Mouse (Mus musculus) ES-Bruce4 (cell line): ENCODE data around the gene Zfr2. TPM values are rescaled to one million over a fixed set of nuclear protein-coding genes. Genes with fewer than 3 reads are reported as not detected.
A peak's percentile ranks its signal among the peaks of the same experiment; 100 is the strongest.

ENCODE experiments used
- H3K27ac ChIP-seq: 2 replicates; pipeline ENCODE4 v1.5.1; 2012; ENCODE audit warnings: low read length, inconsistent platforms; ENCODE audit not compliant: insufficient read depth
- H3K27me3 ChIP-seq: 2 replicates; pipeline ENCODE4 v1.6.1; 2012; ENCODE audit warnings: mild to moderate bottlenecking, low read length, inconsistent platforms; ENCODE audit not compliant: control insufficient read depth, poor library complexity, insufficient read depth, severe bottlenecking
- H3K36me3 ChIP-seq: 2 replicates; pipeline ENCODE4 v1.6.1; 2012; ENCODE audit warnings: inconsistent platforms, mild to moderate bottlenecking, low read length, moderate library complexity; ENCODE audit not compliant: control insufficient read depth, poor library complexity, insufficient read depth, severe bottlenecking
- H3K4me1 ChIP-seq: one replicate; pipeline ENCODE4 v1.8.1; 2011; ENCODE audit warnings: low read length; ENCODE audit not compliant: control insufficient read depth, insufficient read depth
- H3K4me3 ChIP-seq: 2 replicates; pipeline ENCODE4 v1.5.1; 2011; ENCODE audit warnings: low read depth, mild to moderate bottlenecking, low read length
- H3K9ac ChIP-seq: 2 replicates; pipeline ENCODE4 v1.6.1; 2012; ENCODE audit warnings: low read depth, mild to moderate bottlenecking, inconsistent platforms; ENCODE audit not compliant: poor library complexity, severe bottlenecking
- H3K9me3 ChIP-seq: replicated peaks from 2 replicates; pipeline ENCODE4 v1.6.1; 2012; ENCODE audit warnings: mild to moderate bottlenecking, low read length, inconsistent platforms; ENCODE audit not compliant: control insufficient read depth, poor library complexity, insufficient read depth, severe bottlenecking
- CTCF ChIP-seq: IDR thresholded peaks from one replicate; pipeline ENCODE4 v1.8.1; 2011; ENCODE audit warnings: low read depth, low read length
- EP300 ChIP-seq: IDR thresholded peaks from 2 replicates; pipeline ENCODE4 v1.6.1; 2011; ENCODE audit warnings: low read depth, low read length; ENCODE audit not compliant: insufficient read depth
- POLR2A ChIP-seq: IDR thresholded peaks from one replicate; pipeline ENCODE4 v1.8.1; 2011; ENCODE audit warnings: low read length; ENCODE audit not compliant: insufficient read depth
- polyA plus RNA-seq: library from polyadenylated mRNA; stranded (reverse); fragments of >200 nt; gene quantifications from 2 replicates; pipeline ENCODE4 v1.2.4, GENCODE M21; 2011; ENCODE audit warnings: low read depth; ENCODE audit not compliant: missing spikeins, insufficient read depth, insufficient read length

The Zfr2 gene
- polyA plus RNA-seq, 1 experiment: 11.6 TPM

DNA sequence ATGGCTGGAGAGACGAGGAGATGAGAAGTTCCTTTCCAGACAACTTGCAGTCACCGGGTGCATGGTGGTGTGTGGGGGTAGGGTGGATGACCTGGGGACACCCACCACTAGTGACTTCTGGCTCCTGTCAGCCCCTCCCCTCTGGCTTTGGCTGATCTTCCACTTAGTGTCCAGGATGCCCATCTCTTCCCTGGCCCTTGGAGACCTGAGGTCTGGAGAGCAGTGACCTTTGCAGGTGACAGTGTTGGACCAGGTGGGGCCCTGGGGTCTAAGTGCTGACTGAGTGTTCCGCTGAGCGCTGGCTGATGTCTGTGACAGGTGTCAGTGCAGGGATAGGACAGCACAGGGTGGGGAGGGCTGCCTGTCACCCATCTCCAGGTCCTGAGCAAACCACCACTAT lies 37.7 kb upstream of the Zfr2 start:
- H3K36me3 ChIP-seq: no peaks in the 10 kb centered on the region
- no peak overlapping the region for H3K4me3 ChIP-seq
- no peaks in the 10 kb centered on the region for H3K9me3 ChIP-seq
- H3K4me1 ChIP-seq: no peaks in the 10 kb centered on the region
- no peaks in the 10 kb centered on the region for H3K27me3 ChIP-seq
- no peak overlapping the region for H3K27ac ChIP-seq
- TF ChIP-seq EP300 (no peak), POLR2A (no peak), CTCF (no peak)
- no peak overlapping the region for H3K9ac ChIP-seq

DNA sequence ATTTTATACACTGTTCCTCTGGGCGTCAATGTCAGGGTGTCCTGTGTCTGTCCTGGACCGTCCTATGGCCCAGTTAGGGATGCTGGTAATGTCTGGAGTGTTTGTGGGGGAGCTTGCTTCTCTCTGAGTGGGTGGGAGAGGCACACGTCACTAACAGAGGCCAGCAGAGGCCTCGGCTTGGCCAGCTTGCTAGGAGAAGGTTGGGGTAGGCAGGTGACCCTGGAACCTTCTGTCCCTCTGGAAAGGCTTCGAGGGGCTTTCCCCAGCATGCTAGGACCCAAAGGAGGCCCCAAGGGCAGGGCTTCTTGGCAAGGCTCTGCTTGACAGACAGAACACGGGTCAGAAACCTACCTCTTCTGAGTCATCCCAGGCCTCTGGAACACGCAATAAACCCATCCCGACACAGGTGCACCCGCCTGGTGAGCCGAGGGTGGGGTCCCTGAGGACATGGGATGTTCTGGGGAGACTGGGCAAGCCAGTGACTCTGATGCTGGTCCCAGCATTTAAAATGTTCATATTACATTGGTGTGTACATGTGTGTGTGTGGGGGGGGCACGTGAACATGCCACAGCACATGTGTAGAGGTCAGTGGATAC lies 36.4 kb upstream of the Zfr2 start:
- no peaks in the 10 kb centered on the region for H3K36me3 ChIP-seq
- H3K27me3 ChIP-seq: no peaks in the 10 kb centered on the region
- H3K4me3 ChIP-seq: no peak overlapping the region
- TF ChIP-seq EP300: no peak
- no peak for TF ChIP-seq POLR2A
- TF ChIP-seq CTCF: no peak
- H3K9ac ChIP-seq: no peak overlapping the region
- no peaks in the 10 kb centered on the region for H3K9me3 ChIP-seq
- no peak overlapping the region for H3K27ac ChIP-seq
- H3K4me1 ChIP-seq: no peaks in the 10 kb centered on the region

DNA sequence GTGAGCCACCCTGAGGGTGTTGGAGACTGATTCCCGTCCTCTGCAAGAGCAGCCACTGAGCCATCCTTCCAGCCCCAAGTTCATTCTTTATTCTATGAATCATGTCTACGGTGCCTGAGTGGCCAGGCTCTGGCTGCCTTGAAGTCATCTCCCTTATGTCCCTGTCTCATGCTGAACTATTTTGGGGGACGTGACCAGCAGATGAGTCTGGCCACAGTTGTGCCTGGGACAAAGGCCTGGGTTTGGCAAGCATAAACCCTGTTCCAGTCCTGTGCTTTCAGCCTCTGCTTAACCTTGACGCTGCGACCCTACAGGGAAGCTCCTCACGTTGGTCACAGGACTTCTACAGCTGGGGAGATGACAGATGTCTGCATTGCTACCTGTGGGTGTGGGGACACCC lies 35.6 kb upstream of the Zfr2 start:
- no peak overlapping the region for H3K9ac ChIP-seq
- no peak overlapping the region for H3K4me3 ChIP-seq
- TF ChIP-seq CTCF (no peak), EP300 (no peak), POLR2A (no peak)
- no peaks in the 10 kb centered on the region for H3K9me3 ChIP-seq
- H3K4me1 ChIP-seq: no peaks in the 10 kb centered on the region
- H3K27me3 ChIP-seq: no peaks in the 10 kb centered on the region
- H3K27ac ChIP-seq: no peak overlapping the region
- no peaks in the 10 kb centered on the region for H3K36me3 ChIP-seq

DNA sequence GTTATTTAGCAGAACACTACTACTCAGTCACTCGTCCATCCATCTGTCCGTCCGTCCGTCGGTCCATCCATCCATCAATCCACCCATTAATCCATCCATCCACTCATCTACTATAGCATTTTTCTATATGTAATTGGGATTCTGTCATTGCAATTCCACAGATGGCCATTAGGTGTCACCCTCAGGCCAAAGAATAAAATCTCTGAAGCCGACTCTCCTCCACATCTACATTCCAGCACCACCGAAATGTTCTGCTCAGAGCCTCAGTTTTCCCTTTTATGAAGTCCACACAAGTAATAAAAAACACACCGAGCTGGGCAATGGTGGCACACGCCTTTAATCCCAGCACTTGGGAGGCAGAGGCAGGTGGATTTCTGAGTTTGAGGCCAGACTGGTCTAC lies 34.7 kb upstream of the Zfr2 start:
- no peak overlapping the region for H3K4me3 ChIP-seq
- H3K9ac ChIP-seq: no peak overlapping the region
- no peak overlapping the region for H3K27ac ChIP-seq
- H3K9me3 ChIP-seq: no peaks in the 10 kb centered on the region
- TF ChIP-seq EP300: no peak
- TF ChIP-seq CTCF: peak; percentile 17
- no peak for TF ChIP-seq POLR2A
- no peaks in the 10 kb centered on the region for H3K27me3 ChIP-seq
- H3K36me3 ChIP-seq: no peaks in the 10 kb centered on the region
- no peaks in the 10 kb centered on the region for H3K4me1 ChIP-seq

DNA sequence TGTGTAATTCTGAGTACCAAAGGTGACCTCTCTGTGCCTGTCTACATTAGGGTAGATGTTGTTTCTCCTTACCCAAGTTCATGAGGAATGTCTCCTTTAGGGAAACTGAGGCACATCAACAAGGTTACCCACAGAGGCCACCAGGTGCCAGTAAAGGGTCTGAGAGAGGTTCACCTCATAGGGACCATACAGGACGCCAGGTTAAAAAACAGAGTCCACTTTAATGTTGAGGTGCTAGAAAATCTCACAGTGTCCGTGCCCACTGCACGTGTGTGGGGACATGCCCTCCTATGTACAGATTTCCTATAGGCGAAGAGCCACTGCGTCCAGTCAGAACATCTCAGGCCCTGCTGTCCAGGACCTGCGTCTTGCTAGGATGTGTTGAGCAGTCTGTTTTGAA lies 34.0 kb upstream of the Zfr2 start:
- TF ChIP-seq EP300 (no peak), POLR2A (no peak), CTCF (no peak)
- Histone ChIP-seq H3K27ac (no peak overlapping the region), H3K9me3 (no peaks in the 10 kb centered on the region), H3K4me3 (no peak overlapping the region), H3K36me3 (no peaks in the 10 kb centered on the region), H3K9ac (no peak overlapping the region), H3K27me3 (no peaks in the 10 kb centered on the region), H3K4me1 (no peaks in the 10 kb centered on the region)

DNA sequence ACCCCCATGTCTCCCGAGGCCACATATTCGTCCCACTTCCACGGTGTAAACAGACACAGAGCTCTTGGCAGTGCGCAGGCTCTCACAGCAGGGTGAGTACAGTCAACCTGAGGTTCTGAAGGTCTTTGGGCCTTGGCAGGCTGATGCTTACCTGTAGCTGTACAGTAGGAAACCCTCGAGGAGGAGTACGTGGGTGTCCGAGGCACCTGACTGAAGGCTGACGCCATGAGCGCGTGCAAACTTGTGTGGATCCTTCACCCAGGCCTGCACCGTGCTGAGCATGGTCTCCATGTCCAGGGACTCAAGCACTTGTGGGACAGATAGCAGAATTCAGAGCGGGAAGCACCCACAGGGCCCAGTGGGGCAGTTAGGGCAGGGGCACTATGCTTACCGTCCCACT lies 32.8 kb upstream of the Zfr2 start:
- no peaks in the 10 kb centered on the region for H3K27me3 ChIP-seq
- H3K4me3 ChIP-seq: no peak overlapping the region
- H3K27ac ChIP-seq: no peak overlapping the region
- H3K9me3 ChIP-seq: no peaks in the 10 kb centered on the region
- TF ChIP-seq CTCF (no peak), EP300 (no peak), POLR2A (no peak)
- no peaks in the 10 kb centered on the region for H3K36me3 ChIP-seq
- H3K4me1 ChIP-seq: no peaks in the 10 kb centered on the region
- H3K9ac ChIP-seq: no peak overlapping the region
